Mouse (Mus musculus) forebrain, embryonic 14.5 days (tissue): ENCODE measurements at regions not wholly inside any gene's neighbourhood (a gene's known extent, or its start where the extent isn't known, plus 50 kb on each side); places are given as distances from the start of the nearest gene placed in this dataset.

Experiments
- ATAC-seq: fragments of 200-750 bp; cut with Nextera tagmentation; 2 replicates; pipeline ENCODE4 v1.8.0; 2017; ENCODE audit warnings: mild to moderate bottlenecking, moderate library complexity
- DNase-seq: peaks from one replicate; pipeline ENCODE4 v3.0.0-alpha.2; 2015; ENCODE audit warnings: low spot score
- H3K27ac ChIP-seq: fragments of 300-500 bp; sonication (generic); 2 replicates; pipeline ENCODE4 v1.5.1; 2014; ENCODE audit warnings: low read depth, mild to moderate bottlenecking, control low read depth, low read length, moderate library complexity
- H3K27me3 ChIP-seq: fragments of 300-500 bp; sonication (generic); replicated peaks from 2 replicates; pipeline ENCODE4 v1.6.1; 2014; ENCODE audit warnings: low read length, control low read depth, mixed read lengths; ENCODE audit not compliant: control insufficient read depth, insufficient read depth
- H3K36me3 ChIP-seq: fragments of 300-500 bp; sonication (generic); 2 replicates; pipeline ENCODE4 v1.6.1; 2014; ENCODE audit warnings: low read length, control low read depth; ENCODE audit not compliant: control insufficient read depth, insufficient read depth
- H3K4me1 ChIP-seq: fragments of 300-500 bp; sonication (generic); 2 replicates; pipeline ENCODE4 v1.6.1; 2014; ENCODE audit warnings: antibody characterized with exemption, low read length, control low read depth; ENCODE audit not compliant: control insufficient read depth, insufficient read depth
- H3K4me2 ChIP-seq: fragments of 300-500 bp; sonication (generic); 2 replicates; pipeline ENCODE4 v1.6.1; 2014; ENCODE audit warnings: mild to moderate bottlenecking, control low read depth, low read length
- H3K4me3 ChIP-seq: fragments of 300-500 bp; sonication (generic); 2 replicates; pipeline ENCODE4 v1.5.1; 2014; ENCODE audit warnings: low read depth, low read length, control low read depth
- H3K9ac ChIP-seq: fragments of 300-500 bp; sonication (generic); 2 replicates; pipeline ENCODE4 v1.6.1; 2014; ENCODE audit warnings: mild to moderate bottlenecking, low read length, control low read depth, moderate library complexity
- H3K9me3 ChIP-seq: fragments of 300-500 bp; sonication (generic); replicated peaks from 2 replicates; pipeline ENCODE4 v1.6.1; 2016; ENCODE audit warnings: low read length, control low read depth, mixed read lengths; ENCODE audit not compliant: control insufficient read depth
- WGBS: fragments of 180-500 bp; shearing (Covaris S2); extraction: QIAGEN DNeasy Blood & Tissue Kit; methylation state at CpG from one replicate; pipeline ENCODE4 v1.1.7; 2014; 5-methylcytosine and 5-hydroxymethylcytosine counted together

DNA sequence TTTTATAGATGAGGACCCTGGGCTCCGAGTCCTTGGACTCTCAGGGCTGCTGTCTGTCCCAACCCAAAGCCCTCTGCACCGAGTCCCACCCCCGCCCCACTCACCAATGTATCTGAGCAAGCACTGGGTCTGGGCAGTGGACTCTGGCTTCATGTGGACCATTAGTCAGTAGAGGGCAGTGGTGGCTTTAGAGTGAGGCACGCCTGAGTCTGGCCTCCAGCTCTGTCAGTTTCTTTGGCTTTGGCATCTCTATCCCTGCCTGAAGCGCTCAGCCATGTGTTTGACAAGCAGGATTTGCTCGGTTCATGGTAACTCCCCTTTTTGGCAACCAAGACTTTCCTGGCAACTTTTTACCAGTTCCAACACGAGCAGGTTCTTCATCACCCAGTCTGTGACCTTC lies 90.1 kb upstream of the Thy1 start:
- DNase-seq (peak; percentile 66), ATAC-seq (no peak)
- Histone ChIP-seq H3K4me1 (peaks cover 3% of the 10 kb centered on the region; the same call in 1 of the 2 replicates), H3K36me3 (no peaks in the 10 kb centered on the region), H3K9me3 (no peaks in the 10 kb centered on the region), H3K27ac (no peak overlapping the region), H3K4me2 (no peak overlapping the region), H3K27me3 (no peaks in the 10 kb centered on the region), H3K9ac (no peak overlapping the region), H3K4me3 (no peak overlapping the region)
- 34% methylated on average over 7 of the region's 7 CpGs for WGBS

DNA sequence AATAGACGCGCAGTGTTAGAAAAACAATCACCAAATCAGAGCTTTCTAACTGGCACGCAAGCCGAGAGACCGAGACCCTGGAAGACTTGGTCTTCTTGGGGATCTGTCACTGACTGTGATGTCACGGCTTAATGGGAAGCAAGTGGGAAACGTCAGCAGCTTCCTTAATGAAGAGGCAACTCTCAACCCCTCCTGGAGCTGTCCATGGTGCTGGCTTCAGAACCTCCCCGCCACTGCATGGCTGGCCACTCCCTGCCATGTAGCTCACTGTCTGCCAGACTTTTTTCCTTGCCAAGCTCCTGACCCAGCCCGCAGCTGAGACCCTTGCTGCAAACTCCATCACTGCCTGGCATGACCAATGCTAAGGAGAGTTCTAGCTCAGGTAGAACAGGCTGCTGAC lies 83.6 kb upstream of the Thy1 start:
- WGBS, result 25% methylated on average over 9 of the region's 9 CpGs
- DNase-seq, result peak; percentile 66
- Histone ChIP-seq H3K27ac (no peak overlapping the region), H3K9me3 (no peaks in the 10 kb centered on the region), H3K27me3 (peaks cover 14% of the 10 kb centered on the region; the same call in 1 of the 2 replicates), H3K4me2 (no peak overlapping the region), H3K4me1 (peaks cover 9% of the 10 kb centered on the region), H3K36me3 (no peaks in the 10 kb centered on the region), H3K4me3 (no peak overlapping the region), H3K9ac (no peak overlapping the region)
- ATAC-seq, result no peak

DNA sequence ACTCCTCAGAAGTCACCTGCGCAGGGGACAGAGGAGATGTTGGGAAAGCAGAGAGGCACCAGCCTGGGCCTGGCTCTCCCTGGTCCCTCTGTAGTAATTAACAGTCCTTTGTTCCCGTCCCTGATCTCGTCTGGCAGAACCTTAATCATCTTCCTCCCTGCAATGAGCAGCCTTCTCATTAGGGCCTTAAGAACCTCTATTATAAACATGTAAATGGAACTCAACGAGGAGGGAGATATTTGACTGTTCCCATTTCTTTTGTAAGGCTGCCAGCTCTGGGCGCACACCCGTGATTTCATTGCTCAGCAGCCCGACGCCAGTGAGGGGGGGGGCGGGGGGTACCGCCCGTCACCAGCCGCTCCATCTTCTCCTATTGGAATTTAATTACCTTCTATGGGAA lies 81.8 kb upstream of the Thy1 start:
- DNase-seq (peak; percentile 94), ATAC-seq (peak; percentile 91)
- 3% methylated on average over 12 of the region's 12 CpGs for WGBS
- H3K9me3 ChIP-seq, result no peaks in the 10 kb centered on the region
- H3K4me1 ChIP-seq, result peaks cover 9% of the 10 kb centered on the region
- no peaks in the 10 kb centered on the region for H3K36me3 ChIP-seq
- peaks cover 14% of the 10 kb centered on the region; the same call in 1 of the 2 replicates for H3K27me3 ChIP-seq
- no peak overlapping the region for H3K4me2 ChIP-seq
- H3K9ac ChIP-seq, result no peak overlapping the region
- H3K27ac ChIP-seq, result peak overlapping the region; percentile 44
- H3K4me3 ChIP-seq, result no peak overlapping the region

DNA sequence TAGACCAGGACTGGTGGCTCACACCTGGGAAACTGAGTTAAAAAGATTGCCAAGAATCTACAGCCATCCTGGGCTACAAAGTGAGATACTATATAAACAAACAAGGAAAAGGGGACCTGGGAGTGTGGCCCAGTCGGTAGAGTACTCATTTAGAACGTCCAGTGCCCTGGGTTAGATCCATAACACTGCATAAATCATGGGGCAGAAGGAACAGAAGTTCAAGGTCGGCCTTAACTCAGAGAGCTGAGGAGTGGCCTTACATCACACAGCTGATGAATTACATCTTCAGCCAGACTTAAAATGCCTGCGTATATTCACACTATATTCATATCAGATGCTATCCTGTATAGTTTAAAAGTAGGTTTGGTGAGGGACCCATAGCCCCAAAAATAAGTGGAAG lies 78.0 kb upstream of the Thy1 start:
- Histone ChIP-seq H3K4me3 (no peak overlapping the region), H3K9me3 (no peaks in the 10 kb centered on the region), H3K27me3 (peaks cover 9% of the 10 kb centered on the region; the same call in 1 of the 2 replicates), H3K9ac (no peak overlapping the region), H3K27ac (no peak overlapping the region), H3K4me2 (no peak overlapping the region), H3K4me1 (peaks cover 20% of the 10 kb centered on the region), H3K36me3 (no peaks in the 10 kb centered on the region)
- ATAC-seq, result no peak
- 78% methylated on average over 4 of the region's 4 CpGs for WGBS
- no peak for DNase-seq

DNA sequence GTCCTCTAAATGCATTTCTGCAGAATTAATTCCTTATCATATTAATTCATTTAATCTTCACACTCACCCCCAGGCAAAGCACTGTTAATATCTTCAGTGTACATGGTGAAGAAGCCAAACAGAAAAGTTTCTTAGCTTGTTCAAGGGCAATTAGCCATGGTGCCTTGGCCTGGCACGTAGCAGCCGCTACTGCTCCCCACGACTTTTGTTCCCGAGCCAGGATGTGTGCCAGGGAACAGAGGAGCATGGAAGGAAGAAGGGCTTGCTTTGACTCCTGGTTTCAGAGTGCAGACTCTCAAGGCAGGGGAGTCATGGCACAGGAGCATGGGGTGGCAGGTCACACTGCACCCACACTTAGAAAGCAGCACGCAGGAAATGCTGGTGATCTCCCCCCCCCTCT lies 77.4 kb upstream of the Thy1 start:
- Histone ChIP-seq H3K36me3 (no peaks in the 10 kb centered on the region), H3K27ac (no peak overlapping the region), H3K4me1 (peaks cover 26% of the 10 kb centered on the region), H3K9ac (no peak overlapping the region), H3K4me3 (no peak overlapping the region), H3K4me2 (no peak overlapping the region), H3K27me3 (peaks cover 9% of the 10 kb centered on the region; the same call in 1 of the 2 replicates), H3K9me3 (no peaks in the 10 kb centered on the region)
- WGBS, result 62% methylated on average over 5 of the region's 5 CpGs
- DNase-seq (no peak), ATAC-seq (no peak)

DNA sequence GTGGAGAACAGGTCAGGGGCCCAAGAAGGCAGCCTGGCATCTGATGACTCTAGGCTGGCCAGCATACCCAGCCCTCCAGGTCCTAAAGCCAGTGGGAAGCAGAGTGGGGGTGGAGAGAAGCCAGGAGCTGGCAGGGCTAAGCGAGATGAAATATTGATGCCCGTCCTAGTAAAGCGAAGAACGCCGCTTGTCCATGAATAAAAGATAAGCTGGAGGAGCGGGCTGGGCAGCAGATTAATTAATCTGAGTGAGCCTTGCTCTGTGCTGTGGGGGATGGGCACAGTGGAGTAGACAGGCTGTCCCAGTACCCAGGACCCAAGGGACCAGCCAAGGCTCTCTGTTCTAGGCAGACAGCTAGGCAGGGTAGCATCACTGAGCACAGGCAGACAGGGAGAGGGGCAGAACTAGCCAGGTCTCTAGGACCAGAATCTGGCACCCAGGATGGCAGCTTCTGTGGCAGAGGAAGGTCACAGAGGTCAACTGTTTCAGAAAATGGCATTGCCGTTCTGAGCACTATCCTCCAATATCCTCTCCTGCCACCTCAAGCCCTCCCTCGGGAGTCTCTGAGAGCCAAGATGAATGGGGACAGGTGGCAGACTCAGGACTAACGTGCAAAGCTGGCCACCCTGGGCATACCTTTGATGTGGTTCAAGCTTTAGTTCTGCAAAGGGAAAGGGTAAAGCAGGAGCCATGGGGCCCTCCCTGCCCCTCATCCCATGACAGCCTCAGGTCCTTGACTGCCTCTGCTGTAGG lies 73.0 kb upstream of the Thy1 start:
- Histone ChIP-seq H3K4me3 (no peak overlapping the region), H3K9ac (peak overlapping the region; percentile 40; the same call in 1 of the 2 replicates), H3K4me2 (peak overlapping the region; percentile 20; the same call in 1 of the 2 replicates), H3K9me3 (no peaks in the 10 kb centered on the region), H3K4me1 (peaks cover 20% of the 10 kb centered on the region), H3K27ac (peak overlapping the region; percentile 27; the same call in 1 of the 2 replicates), H3K27me3 (no peaks in the 10 kb centered on the region; the same call in 1 of the 2 replicates), H3K36me3 (no peaks in the 10 kb centered on the region)
- 26% methylated on average over 9 of the region's 9 CpGs for WGBS
- ATAC-seq, result peak; percentile 74
- peak; percentile 74 for DNase-seq

DNA sequence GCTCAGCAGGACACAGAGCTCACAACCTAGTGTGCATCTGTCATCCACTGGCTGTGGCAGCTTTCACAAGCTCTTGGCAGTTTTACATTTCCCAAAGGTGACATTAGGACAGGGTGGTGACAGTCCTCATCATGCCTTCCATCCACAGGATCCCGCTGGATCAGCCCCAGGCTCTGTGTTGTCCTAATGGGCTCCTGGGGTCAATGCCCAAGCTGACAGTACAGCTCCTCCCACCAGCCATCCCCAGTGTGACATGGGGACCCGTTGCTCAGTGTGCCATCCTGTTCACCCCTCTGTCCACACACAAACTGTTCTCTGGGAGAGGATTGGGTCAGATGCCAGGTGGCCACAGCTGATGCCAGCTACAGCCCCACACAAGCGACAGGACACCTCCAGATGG lies 72.3 kb upstream of the Thy1 start:
- Histone ChIP-seq H3K9me3 (no peaks in the 10 kb centered on the region), H3K36me3 (no peaks in the 10 kb centered on the region), H3K4me2 (no peak overlapping the region), H3K9ac (no peak overlapping the region), H3K4me3 (no peak overlapping the region), H3K4me1 (peaks cover 20% of the 10 kb centered on the region), H3K27ac (no peak overlapping the region), H3K27me3 (no peaks in the 10 kb centered on the region; the same call in 1 of the 2 replicates)
- ATAC-seq (peak; percentile 11; the same call in 1 of the 2 replicates), DNase-seq (no peak)
- WGBS, result 59% methylated on average over 3 of the region's 3 CpGs

DNA sequence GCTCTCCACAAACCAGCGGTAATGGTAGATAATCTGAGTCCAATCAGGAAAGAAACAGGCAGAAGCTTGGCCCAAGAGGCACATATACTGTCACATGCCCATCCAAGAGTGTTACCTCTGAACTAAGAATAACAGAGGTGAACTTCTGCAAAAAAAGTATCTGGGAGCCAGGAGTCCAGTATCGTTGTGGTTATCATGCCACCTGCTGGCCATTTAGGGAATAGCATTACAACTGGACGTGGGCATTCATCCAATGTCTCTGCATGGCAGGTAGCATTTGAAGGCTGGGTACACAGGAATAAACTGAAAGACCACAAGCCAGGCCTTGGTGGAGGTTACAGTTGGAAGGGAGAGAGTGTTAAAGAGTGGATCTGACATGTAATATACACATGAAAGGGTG lies 70.9 kb upstream of the Thy1 start:
- Histone ChIP-seq H3K36me3 (no peaks in the 10 kb centered on the region), H3K9ac (no peak overlapping the region), H3K4me2 (no peak overlapping the region), H3K27me3 (no peaks in the 10 kb centered on the region; the same call in 1 of the 2 replicates), H3K27ac (no peak overlapping the region), H3K4me3 (no peak overlapping the region), H3K9me3 (no peaks in the 10 kb centered on the region), H3K4me1 (peaks cover 20% of the 10 kb centered on the region)
- 16% methylated on average over 3 of the region's 3 CpGs for WGBS
- DNase-seq (peak; percentile 85), ATAC-seq (no peak)

DNA sequence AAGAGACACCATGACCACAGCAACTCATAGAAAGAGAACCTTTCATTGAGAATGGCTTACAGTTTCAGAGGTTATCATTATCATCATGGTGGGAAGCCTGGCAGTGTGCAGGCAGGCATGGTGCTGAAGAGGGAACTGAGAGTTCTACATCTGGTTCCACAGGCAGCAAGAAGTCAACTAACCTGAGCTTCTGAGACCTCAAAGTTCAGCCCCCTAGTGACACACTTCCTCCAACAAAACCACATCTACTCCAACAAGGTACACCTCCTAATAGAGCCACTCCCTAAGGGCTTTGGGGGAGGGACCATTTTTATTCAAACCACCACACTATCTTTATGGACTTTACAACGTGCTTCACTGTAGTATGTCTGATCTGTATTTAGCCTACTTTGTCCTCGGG lies 67.8 kb upstream of the Thy1 start:
- no peak overlapping the region for H3K9ac ChIP-seq
- no peaks in the 10 kb centered on the region for H3K9me3 ChIP-seq
- WGBS, result 72% methylated on average over 2 of the region's 2 CpGs
- H3K27ac ChIP-seq, result no peak overlapping the region
- DNase-seq (no peak), ATAC-seq (no peak)
- peaks cover 7% of the 10 kb centered on the region for H3K4me1 ChIP-seq
- H3K27me3 ChIP-seq, result no peaks in the 10 kb centered on the region
- H3K4me3 ChIP-seq, result no peak overlapping the region
- H3K4me2 ChIP-seq, result no peak overlapping the region
- no peaks in the 10 kb centered on the region for H3K36me3 ChIP-seq
